Comparison of ENCODE assay signal across 12 mouse cellular contexts in the genomic region with DNA sequence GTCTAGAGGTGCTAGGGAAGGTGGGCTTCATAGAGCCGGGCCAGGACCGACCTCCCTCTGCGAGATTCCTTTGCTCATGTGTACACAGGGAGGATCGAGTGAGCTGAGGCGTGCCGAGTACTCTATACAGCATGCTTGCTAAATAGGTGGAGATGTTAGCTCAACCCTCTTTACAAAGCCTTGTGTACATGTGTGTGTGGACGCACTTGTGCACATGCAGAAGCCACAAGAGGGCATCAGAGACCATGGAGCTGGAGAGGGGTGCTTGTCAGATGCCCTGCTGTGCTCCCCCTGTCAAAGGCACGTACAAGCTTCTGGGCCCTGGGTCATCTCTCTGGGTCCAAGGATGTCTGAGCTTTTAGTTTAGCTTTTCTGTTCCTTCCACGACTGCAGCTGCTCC. TPM values are rescaled to one million over a fixed set of nuclear protein-coding genes. Genes with fewer than 3 reads are reported as not detected.
A peak's percentile ranks its signal among the peaks of the same experiment; 100 is the strongest.
DNase-seq lines count a peak whose midpoint lies in the region; ATAC-seq and TF ChIP-seq lines count a peak whose summit lies in the region.
"Had no signal": no experiment of that assay in that cellular context is flagged by ENCODE, and none has a peak within 500 bp of the region (broad histone marks: within the 10 kb centered on the region; RNA-seq: fewer than 3 reads in every experiment).

No protein-coding gene starts in this region.

- H3K4me1 ChIP-seq in hindbrain, embryonic 16.5 days (ENCODE audit: control insufficient read depth, insufficient read depth, low read depth, low read length): no peaks in the 10 kb centered on the region
- H3K4me1 ChIP-seq in hindbrain, embryonic 10.5 days (replicated peaks): peaks cover 10% of the 10 kb centered on the region
- H3K4me1 ChIP-seq: forebrain, embryonic 10.5 days; stomach, embryonic 15.5 days had no signal

- H3K4me3 ChIP-seq in hindbrain, embryonic 16.5 days (ENCODE audit: low read length): no peak overlapping the region
- H3K4me3 ChIP-seq in hindbrain, embryonic 10.5 days: no peak overlapping the region
- H3K4me3 ChIP-seq: forebrain, embryonic 10.5 days; stomach, embryonic 15.5 days had no signal

- H3K27ac ChIP-seq in hindbrain, embryonic 16.5 days (ENCODE audit: low read depth, low read length): no peak overlapping the region
- H3K27ac ChIP-seq in hindbrain, embryonic 10.5 days: no peak overlapping the region
- H3K27ac ChIP-seq: forebrain, embryonic 10.5 days; stomach, embryonic 15.5 days had no signal

- 84% methylated on average over 9 of the region's 9 CpGs for WGBS in hindbrain, embryonic 16.5 days
- 88% methylated on average over 9 of the region's 9 CpGs for WGBS in hindbrain, embryonic 10.5 days

- H3K36me3 ChIP-seq in hindbrain, embryonic 16.5 days (ENCODE audit: control insufficient read depth, insufficient read depth, low read length): peaks cover 41% of the 10 kb centered on the region
- peaks cover 98% of the 10 kb centered on the region for H3K36me3 ChIP-seq in hindbrain, embryonic 10.5 days

- peak; percentile 9; the same call in 1 of the 2 replicates for TF ChIP-seq CTCF in brain, embryonic 14.5 days (IDR thresholded peaks at IDR 0.05; ENCODE audit: borderline replicate concordance, extremely low read depth, insufficient read depth, insufficient read length)

- H3K9ac ChIP-seq in hindbrain, embryonic 16.5 days (ENCODE audit: low read depth, low read length): no peak overlapping the region
- H3K9ac ChIP-seq: stomach, embryonic 15.5 days had no signal

- ATAC-seq in hindbrain, embryonic 16.5 days: peak; percentile 38; the same call in 1 of the 2 replicates

- H3K27me3 ChIP-seq in hindbrain, embryonic 16.5 days (replicated peaks; ENCODE audit: control insufficient read depth, insufficient read depth, low read length): no peaks in the 10 kb centered on the region
- no peaks in the 10 kb centered on the region for H3K27me3 ChIP-seq in hindbrain, embryonic 10.5 days (ENCODE audit: insufficient read depth, poor library complexity, severe bottlenecking)
- H3K27me3 ChIP-seq: stomach, embryonic 15.5 days had no signal

- H3K9me3 ChIP-seq in hindbrain, embryonic 16.5 days (ENCODE audit: control insufficient read depth, low read length): no peaks in the 10 kb centered on the region
- no peaks in the 10 kb centered on the region for H3K9me3 ChIP-seq in hindbrain, embryonic 10.5 days
- H3K9me3 ChIP-seq: forebrain, embryonic 10.5 days; stomach, embryonic 15.5 days had no signal

- no peak for DNase-seq in hindbrain, embryonic 10.5 days (ENCODE audit: low spot score)
- peak; percentile 14 for DNase-seq in lung, postnatal 36 days
- DNase-seq in lung, postnatal 14 days: no peak
- no peak for DNase-seq in brain, embryonic 14.5 days (ENCODE audit: low read depth)
- peak; percentile 55 for DNase-seq in thymus, postnatal 14 days
- DNase-seq in ovary, postnatal 36 days (ENCODE audit: low spot score): no peak
- DNase-seq: gastrocnemius, postnatal 10 days; kidney, adult 8-10 months; layer of hippocampus, postnatal 36 days had no signal

- H3K4me2 ChIP-seq in hindbrain, embryonic 16.5 days (ENCODE audit: low read length): no peak overlapping the region
- H3K4me2 ChIP-seq: stomach, embryonic 15.5 days had no signal

- TF ChIP-seq POLR2A in brain, embryonic 14.5 days (IDR thresholded peaks at IDR 0.05; ENCODE audit: borderline replicate concordance, extremely low read depth, insufficient read depth, insufficient read length, poor library complexity, severe bottlenecking): no peak

RNA-seq across cellular contexts. Expression of a gene that starts 12.5 kb away (rescaled TPM):
- polyA plus RNA-seq in hindbrain, embryonic 16.5 days (2015; fragmentation: Nextera tagmentation; extraction: Ambion mirVana): 8.3 and 14.6 TPM in 2 replicates
- polyA plus RNA-seq in hindbrain, embryonic 10.5 days (2016; fragmentation: Nextera tagmentation; extraction: Ambion mirVana): 13.3 and 15.7 TPM in 2 replicates
- polyA plus RNA-seq in brain, embryonic 14.5 days (2012; rRNA removed): 96.7 and 102 TPM in 2 replicates

Comparison
In these comparisons a context has a peak if more than half of its experiments do, and no peak if none do; other contexts are left out.
1. DNase-seq: peak in lung, postnatal 36 days (single experiment) and thymus, postnatal 14 days (single experiment); none in hindbrain, embryonic 10.5 days (single experiment), lung, postnatal 14 days (single experiment), brain, embryonic 14.5 days (single experiment) and ovary, postnatal 36 days (single experiment).